Mouse (Mus musculus) urinary bladder, postnatal 4 days (tissue): ENCODE measurements at regions not wholly inside any gene's neighbourhood (a gene's known extent, or its start where the extent isn't known, plus 50 kb on each side); places are given as distances from the start of the nearest gene placed in this dataset.

Experiments used
- DNase-seq, 2 experiments: peaks; one replicate each; pipeline ENCODE4 v3.0.0; 2021 to 2022; ENCODE audit warnings: low spot score in 2 of 2

DNA sequence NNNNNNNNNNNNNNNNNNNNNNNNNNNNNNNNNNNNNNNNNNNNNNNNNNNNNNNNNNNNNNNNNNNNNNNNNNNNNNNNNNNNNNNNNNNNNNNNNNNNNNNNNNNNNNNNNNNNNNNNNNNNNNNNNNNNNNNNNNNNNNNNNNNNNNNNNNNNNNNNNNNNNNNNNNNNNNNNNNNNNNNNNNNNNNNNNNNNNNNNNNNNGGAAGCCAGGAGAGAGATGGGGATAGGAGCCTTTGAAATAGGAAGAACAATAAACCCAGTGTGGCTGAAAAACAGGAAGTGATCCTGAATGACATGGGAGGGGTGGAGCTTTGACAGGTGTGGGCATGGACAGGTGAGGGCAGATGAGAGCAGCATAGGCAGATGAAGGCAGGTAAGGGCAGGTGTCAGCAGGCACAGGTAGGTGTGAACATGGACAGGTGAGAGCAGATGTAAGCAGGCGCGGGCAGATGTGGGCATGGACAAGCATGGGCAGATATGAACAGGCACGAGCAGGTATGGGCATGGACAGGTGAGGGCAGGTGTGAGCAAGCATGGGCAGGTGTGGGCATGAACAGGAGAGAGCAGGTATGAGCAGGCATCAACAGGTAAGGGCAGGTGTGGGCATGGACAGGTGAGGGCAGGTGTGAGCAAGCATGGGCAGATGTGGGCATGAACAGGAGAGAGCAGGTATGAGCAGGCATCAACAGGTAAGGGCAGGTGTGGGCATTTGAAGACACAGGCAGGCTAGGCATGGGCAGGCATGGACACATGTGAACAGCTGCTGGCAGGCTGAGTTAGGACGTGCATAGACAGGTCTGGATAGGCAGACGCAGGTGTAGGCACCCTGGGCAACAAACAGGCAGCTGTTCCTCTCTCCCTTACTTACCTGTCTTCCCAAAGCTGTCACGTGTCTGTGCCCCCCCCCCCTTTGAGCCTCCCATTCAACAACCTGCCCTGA is 135.2 kb upstream of the Zmiz1 start:
- no peak for DNase-seq

DNA sequence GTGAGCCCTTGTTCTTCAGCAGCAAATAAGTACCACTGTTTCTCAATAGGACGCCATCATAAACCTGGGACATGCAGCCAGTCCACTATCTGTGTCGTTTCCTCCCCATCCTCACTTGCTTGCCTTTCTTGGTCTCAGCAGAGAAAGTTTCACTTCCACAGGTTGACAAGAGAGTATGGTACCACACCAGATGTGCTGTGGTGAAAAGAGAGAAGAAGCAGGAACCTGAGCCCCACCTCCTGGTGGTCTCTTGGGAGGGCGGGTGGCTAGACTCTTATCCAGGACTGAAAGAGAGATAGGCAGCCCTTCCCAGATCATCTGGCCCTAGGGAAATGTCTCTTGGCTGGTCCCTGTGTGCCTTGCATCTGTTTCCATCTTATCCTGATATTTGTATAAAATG is 133.1 kb upstream of the Zmiz1 start:
- DNase-seq: no peak

DNA sequence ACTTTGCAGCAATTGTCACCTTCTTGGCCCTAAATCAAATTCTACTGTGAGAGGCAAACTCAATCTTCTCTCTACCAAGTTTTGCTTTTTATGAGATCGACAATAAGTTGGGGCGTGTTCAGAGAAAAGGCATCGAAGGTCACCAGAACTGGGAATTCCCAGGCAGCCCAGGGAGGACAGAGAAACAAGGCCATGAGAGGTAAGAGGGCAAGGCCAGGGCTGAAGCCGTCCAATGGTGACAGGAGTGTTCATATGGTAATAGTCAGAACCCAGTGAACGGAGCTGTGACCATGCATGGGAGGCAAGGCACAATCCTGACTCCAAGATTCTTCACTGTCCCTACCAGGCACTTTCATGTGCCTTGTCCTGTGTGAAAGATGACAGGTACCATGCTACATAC is 130.8 kb upstream of the Zmiz1 start:
- DNase-seq: no peak

DNA sequence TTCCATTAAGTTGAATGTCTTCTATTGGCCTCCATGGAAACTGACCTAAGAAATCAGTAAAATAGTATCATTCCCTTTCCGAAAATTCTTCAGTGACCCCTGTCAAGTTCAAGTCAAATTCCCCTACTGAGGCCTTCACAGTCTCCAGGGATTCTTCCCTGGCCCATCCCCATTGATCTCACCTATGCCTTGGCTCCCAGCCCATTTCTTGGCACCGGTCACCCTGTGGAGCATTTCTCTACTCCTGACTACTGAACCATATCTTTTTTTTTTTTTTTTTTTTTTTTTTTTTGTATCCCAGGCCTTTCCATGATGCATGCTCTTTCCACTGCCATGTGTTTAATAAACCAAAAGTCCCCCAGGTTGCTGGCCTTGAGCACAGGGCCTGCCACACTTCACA is 124.8 kb upstream of the Zmiz1 start:
- no peak for DNase-seq

DNA sequence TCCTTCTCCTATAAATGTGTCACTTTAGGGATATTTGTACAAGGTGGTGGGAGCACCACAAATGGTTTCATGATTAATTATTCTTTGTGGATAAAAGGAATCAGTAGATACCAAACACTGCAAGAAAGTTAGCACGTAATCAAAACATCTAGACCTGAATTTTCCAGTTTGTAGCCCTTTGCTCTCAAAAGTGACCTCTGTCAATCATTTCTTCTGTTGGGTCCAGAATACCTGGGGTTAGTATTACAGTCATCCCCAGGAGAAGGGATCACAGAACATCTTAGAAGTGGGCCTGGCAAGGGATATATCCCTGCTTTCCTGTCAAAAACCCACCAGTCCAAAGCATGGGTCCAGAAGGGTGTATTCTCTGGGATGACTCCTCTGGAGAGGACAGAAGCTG is 122.1 kb upstream of the Zmiz1 start:
- no peak for DNase-seq

DNA sequence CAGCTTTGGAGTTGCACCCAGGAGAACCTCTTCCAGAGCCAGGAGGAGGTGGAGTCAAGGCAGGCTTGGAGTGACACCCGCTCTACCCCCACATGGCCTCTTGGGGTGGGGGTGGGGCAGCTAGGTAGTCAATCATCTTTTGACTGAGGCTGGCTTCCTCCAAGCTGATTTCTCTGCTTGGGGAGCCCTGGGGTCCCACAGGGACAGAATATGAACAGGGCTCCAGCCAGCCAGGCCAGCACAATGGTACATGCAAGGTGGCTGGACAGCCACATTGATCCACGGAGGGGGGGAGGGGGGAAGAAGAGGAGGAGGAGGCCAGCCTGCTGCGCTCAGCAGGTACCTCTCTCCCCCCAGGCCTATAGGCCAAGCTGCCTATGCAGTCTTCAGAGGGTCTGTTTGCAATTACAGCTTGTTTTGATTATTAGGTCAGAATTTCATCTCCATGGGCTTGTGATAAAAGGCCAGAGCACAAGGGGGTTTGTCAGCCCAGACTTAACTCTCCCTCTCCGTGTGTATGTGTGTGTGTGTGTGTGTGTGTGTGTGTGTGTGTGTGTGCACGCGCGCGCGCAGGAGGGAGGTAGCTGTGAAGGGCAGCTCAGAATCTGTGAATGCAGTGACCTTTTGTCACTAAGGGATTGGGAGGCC is 120.5 kb upstream of the Zmiz1 start:
- no peak for DNase-seq

DNA sequence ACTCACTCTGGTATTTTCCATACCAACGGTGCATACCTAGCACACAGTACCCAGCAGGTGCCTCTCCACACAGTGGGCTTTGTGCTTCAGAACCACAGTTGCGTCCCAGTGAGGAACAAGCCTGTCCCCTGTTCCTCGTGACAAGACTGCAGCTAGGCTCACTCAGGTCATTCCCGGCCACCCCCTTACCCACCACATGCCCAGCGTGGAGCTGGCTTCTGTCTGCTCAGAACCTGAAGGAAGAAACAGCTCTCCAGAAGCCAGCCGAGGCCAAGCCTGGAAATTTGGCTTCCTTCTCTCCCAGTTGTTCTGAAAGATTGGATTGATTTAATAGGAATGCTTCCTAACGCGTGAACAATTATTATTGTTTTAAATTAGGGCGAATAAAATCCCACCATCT is 118.1 kb upstream of the Zmiz1 start:
- DNase-seq: no peak

DNA sequence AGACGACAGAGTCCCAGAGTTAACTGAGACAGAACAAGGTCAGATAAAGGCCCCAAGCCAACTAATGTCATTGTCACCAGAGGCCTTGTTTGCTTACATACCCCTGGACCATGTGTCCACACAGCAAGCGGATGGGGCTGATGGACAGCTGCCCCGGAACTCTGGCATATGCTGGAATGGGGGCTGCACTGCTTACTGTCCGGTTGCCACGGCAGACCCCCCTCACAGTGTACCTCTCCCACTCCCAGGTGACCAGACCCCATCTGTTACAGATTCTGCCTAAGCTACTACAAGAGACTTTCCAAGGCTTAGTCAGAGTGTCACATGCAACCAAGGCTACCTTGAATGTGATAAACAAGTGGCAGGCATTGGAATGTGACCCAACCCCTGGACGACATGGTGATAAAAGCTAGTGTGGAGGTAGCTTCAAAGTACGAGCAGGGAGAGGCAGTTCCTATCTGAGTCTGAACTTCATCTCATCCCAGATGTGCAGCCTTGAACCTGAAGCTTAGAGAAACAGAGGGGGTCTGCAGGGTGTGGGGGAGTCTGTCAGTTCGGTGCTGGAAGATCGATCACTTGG is 117.0 kb upstream of the Zmiz1 start:
- DNase-seq: no peak

DNA sequence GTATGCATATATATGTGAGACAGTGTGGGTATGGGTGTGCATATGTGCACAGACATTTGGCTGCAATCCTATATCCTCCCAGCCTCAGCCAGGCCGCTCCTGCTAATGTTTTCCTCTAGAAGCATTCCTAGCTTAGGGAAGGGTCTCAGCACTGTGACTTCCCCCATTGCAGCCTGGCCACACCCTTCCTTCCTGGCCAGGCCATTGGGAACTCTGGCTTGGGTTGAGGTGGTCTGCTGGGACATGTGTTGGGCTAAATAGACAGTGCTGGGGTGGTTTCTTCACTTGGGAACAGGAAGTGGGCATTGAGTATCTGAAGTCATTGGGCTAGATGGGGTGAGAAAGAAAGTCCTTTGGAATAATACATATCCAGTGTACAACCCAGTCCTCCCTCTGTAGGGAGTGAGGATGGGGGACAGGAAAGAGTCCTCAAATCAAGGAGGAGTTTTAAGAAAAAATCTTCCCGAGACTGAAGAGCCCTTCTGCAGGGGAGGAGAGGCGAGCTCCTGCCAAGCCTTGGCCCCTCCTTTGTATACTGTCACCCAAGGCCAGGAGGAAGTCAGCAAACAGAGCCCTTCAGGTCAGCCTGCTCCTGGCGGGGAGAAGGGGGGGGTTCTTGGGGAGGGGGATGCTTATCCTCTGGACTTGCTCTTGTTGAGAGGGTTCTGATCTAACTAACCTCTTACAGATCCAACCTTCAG is 116.0 kb upstream of the Zmiz1 start:
- DNase-seq: no peak

DNA sequence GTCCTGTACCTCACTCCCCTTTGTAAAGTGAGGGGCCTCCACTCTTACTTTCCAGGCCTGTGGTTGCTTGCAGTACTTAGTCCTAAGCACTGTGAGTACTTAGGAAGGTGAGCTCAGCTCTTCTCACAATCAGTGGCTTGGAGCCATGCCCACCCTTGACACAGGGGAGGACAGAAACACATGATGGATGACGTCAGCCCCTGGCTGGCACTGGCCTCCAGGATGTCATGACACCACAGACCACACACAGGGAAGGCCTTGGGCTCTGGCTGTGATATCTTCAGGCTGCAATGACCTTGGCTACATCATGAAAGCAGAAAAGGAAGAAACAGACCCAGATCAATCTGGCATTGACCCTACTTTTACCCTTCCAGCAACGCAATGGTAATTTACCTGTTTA is 113.0 kb upstream of the Zmiz1 start:
- no peak for DNase-seq

DNA sequence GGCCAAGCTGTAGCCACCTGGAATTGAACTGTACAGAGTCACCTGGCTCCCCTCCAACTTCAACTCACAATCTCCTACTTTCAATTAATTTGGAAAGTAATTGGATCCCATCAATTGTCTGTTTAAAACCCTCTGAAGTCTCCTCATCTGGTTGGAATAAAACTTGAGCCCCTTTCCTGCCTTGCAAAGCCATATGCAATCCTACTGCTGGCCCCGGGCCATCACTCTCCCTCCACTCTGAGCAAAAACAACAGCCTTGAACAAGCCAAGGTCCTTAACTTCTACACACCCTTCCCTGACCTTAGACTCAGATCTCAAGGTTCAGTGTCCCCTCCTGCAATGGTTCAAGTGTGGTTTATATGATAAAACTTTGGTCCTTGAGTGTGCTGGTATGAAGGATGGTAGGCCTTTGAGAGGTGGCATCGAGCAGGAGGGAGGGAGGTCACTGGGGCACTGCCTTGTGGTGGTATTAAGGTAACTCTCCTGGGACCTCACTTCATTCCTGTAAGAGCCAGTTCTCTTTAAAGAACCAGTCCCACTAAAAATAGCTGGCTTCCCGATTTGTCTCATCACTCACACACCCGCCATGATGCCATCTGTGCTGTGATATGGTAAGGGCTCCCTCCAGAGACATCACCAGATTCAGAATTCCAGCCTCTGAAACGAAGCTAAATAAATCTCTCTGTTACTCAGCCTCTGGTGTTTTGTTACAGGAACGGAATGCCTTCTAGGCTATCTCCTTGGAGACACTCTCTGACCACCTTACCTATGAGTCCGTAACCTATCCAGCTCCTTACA is 112.0 kb upstream of the Zmiz1 start:
- no peak for DNase-seq

DNA sequence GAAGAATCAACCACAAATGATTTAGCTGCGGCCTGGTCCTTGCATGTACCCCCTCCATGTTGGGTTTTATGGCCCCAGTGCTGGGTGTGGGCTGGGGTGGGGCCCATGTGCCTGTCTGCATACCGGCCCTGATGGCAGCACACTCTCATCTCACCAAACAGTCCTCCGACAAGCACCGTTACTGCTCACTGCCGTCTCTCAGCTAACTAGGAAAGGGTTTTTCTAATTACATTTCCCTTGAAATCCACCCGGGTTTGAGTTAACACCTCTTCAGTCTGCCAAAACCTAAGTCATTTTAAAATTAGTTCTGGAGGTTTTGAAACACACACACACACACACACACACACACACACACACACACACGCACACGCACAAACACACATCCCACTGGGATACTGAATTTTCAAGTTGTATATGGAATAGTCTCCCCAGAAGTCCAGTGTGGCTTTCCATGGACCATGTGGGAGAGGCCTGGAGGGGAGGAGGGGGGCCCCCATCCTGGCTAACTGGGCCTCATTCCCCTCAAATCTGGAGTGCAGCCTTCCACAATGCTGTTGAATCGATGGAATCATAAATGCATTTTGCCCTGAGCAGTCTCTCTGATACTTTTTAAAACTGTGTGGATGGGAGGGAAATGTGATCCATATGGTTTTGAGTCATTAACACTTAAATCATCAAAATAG is 108.6 kb upstream of the Zmiz1 start:
- DNase-seq: no peak

DNA sequence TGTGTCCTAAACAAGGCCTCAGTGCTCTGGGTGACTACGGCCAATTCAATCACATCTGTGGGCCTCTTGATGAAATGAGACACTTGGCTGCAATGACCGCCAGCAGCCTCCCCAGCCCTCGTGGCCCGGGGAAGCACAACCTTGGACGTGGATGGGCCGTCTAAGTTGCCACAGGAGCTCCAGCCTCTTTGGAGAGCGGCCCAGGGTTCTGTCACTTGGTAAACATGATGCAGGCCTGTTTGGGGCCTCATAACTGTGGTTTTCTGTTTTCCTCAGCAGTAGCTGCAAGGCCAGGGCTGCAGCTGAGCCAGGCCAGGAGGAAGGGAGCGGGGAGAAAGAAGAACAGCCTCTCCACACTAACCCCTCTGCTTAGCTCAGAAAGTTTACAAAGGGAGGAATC is 105.2 kb upstream of the Zmiz1 start:
- DNase-seq: peak; percentile 70

DNA sequence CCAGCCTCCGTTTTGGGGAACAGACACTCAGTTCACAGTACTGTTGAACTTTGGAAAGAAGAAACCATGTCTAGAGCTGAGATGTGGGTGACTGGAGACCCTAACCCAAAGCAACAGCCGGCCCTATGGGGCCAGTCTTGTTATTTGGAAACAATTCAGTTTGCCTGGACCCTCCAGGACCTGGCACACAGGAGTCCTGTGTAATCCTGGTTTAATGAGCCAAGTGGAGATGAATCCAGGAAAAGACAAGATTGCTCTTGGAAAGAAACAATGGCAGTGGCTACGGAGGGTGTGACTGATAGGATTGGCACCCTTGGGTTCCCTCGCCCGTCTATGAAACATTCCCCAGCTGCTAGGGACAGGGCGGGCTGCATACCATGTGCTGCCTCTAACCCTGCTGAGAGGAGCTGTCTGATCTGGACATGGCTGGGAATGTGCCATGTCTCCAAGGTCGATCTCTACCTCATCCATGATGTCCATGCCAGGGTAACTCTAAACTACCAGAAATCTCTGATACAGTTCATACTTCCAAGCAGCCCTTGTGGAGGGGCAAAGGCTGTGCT is 104.6 kb upstream of the Zmiz1 start:
- DNase-seq: no peak

DNA sequence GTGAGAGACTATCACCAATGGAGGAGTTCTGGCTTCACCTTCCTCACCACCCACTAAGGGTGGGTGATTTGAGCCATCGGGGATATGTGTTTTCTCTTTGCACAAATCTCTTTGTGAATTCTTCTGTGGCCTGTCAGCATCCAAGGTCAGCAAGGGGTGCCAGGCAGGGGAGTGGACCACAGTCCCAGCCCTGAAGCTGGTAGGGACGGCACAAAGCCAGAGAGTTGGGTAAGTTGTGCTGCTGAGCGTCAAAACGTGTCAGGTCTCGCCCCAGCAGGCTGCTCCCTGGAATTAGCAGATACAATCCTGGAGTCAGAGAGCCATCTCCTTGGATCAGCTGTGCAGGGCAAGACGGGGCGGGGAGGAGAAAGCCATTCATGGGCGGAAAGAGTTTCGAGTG is 101.2 kb upstream of the Zmiz1 start:
- DNase-seq: no peak

DNA sequence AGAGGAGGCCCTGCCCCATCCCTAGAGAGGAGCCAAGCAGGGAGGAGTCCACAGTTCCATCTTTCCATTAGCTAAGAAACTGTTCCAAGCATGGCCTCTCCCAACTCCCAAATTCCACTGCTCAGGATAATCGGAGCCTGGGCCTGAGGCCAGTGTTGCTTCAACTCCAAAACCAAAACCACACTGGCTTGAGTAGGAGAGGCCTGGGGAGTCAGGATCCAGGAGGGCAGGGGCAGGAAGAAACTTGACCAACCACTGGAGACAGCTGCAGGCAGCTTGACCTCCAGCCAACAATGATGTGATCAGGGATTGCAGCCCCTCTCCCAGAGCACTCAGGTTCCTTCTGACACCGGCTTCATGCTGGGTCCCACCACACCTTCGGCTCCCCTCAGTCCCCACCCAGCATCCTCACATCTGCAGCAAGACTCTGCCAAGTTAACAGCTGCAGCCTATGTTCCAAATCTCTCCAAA is 99.1 kb upstream of the Zmiz1 start:
- peak; percentile 64 to 65 for DNase-seq

DNA sequence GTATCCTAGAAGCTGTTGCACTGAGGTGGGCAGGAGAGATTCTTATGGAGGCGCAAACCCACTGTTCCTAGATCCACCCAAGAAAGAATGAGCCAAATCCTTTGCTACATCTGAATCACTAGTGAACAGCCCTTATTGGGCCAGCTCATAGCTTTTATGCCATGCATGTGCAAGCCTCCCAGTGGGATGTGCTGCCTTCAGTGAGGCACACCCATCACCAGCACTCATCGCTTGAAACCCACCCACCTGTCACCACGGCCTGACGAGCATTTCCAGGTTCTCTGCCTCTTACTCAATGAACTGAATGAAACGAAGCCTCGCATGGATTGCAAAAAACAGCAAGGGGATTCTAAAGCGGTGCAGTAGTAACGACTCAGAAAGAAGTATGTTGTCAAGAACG is 98.3 kb upstream of the Zmiz1 start:
- no peak for DNase-seq

DNA sequence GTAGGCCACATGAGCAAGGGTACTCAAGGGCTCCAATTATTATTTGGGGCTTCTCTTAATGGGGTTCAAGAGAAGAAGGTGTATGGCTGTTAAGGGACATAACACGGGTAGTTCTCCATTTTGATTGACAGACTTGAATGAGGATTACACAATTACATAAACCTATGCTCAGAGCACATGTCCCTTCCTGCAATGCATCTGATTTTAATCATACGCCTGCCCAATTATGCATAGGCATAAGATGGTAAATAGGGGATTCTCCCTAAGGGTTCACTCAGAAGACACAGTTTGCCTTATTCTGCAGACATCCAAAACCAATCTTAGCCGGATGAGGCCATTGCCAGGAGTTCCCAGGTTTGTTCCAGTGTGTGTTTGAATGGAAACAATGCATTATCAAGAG is 97.9 kb upstream of the Zmiz1 start:
- no peak for DNase-seq

DNA sequence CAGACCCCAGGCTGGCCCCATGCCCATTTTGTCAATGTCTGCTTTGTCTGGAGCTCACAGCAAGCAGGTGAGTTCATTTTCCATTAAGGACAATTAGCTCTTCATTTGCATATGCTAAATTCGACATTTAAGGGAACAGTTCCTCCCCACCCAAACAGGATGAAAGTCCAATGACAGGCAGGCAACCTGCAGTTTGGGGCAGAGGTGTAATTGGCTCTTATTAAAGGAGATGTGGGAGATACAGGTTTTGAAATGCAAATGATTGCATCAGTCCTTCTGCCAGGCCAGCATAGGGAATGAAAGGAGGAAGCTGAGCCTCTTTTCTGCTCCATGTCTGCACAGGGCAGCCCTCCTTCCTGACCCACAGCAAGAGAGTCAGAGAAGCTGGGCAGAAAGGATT is 96.2 kb upstream of the Zmiz1 start:
- DNase-seq: no peak

DNA sequence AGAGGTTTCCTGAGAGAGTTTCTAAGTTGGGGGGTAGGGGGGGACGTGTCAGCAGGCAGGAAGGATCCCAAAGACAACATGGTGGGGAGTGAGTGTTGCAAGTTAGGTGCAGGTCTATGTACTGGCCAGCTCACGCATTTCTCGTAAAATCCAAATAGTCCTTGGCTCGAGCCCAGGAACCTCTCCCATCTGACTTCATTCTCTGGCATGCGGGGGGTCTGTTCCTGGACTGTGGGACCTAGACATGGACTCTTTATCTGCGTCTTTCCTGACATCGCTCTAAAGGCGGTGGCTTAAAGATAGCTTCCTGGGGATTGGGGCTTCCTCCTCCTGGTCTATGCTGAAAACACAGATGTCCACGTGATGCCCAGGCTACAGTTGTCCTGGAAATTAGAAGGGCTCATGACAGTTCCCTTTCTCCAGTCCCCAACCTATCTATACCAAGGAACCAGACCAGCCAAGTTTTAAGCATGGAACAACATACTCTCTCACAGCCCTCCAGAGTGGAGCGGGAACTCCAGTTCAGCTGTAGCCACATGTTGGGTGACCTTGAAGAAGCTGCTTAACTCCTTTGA is 93.7 kb upstream of the Zmiz1 start:
- DNase-seq: peak; percentile 65 to 71
